Mouse (Mus musculus) bone marrow, adult 2 months (tissue): Measurements from ENCODE around the gene Sys1. TPM values are rescaled to one million over a fixed set of nuclear protein-coding genes. Genes with fewer than 3 reads are reported as not detected.
A peak's percentile ranks its signal among the peaks of the same experiment; 100 is the strongest.

Experiments
- H3K27ac ChIP-seq: fragments of 200-500 bp; 2 replicates; pipeline ENCODE4 v1.5.1; 2012; ENCODE audit warnings: low read depth, mild to moderate bottlenecking, control low read depth, inconsistent platforms, low read length; ENCODE audit not compliant: control insufficient read depth, poor library complexity, insufficient read depth
- H3K4me1 ChIP-seq: fragments of 200-500 bp; 2 replicates; pipeline ENCODE4 v1.6.1; 2011; ENCODE audit warnings: low read length; ENCODE audit not compliant: control insufficient read depth, insufficient read depth
- H3K4me3 ChIP-seq: fragments of 200-500 bp; replicated peaks from 2 replicates; pipeline ENCODE3; 2011; ENCODE audit warnings: mild to moderate bottlenecking, low read depth, low read length, control low read depth; ENCODE audit not compliant: control insufficient read depth
- CTCF ChIP-seq: fragments of 200-500 bp; IDR thresholded peaks from 2 replicates; pipeline ENCODE4 v1.5.1; 2011; ENCODE audit warnings: low read length, control low read depth; ENCODE audit not compliant: control insufficient read depth, insufficient read depth
- POLR2A ChIP-seq: fragments of 200-500 bp; IDR thresholded peaks from 2 replicates; pipeline ENCODE4 v1.6.1; 2011; ENCODE audit warnings: low read depth, mild to moderate bottlenecking, control low read depth, low read length, borderline replicate concordance; ENCODE audit not compliant: control insufficient read depth
- WGBS: fragments of 180-500 bp; shearing (Covaris S2); methylation state at CpG from one replicate; pipeline ENCODE4 v1.1.7; 2018; 5-methylcytosine and 5-hydroxymethylcytosine counted together
- polyA plus RNA-seq: library from polyadenylated mRNA; stranded (reverse); fragments of >200 nt; gene quantifications from 2 replicates; pipeline ENCODE4 v1.2.4, GENCODE M21; 2011; ENCODE audit warnings: low replicate concordance; ENCODE audit not compliant: missing spikeins, insufficient read depth, insufficient read length

The Sys1 gene
- polyA plus RNA-seq = 10.1 and 26.7 TPM in 2 replicates

- Histone ChIP-seq H3K27ac (no peak within 1 kb of the TSS), H3K4me3 (peak within 1 kb of the TSS; percentile 9)
These were observed at the start of gene Sys1 for GRCm38 (mm10) chr2:164456864-164457300. TSS of gene Sys1 (plus strand) at chr2:164456964.

DNA sequence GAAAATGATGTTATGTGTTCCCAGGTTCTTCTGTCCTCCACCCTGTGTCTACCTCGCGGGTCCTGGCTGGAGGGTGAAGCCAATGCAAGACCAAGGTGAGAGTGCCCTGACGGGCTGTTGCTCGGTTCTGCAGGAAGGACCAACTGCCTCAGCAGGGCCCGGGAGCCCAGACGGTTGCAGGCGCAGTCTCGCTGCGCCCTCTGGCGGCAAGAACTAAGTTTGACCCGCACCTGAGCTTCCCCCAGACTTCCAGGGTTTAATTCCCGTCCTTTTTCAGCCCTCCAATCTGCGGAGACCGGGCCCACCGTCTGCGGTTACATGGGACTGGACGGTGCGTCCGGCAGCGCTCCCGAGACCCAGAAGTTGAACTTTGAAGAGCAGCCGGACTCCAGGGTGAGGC, 49.1 kb upstream of the Sys1 start:
- TF ChIP-seq CTCF (peak; percentile 90), POLR2A (no peak)
- Histone ChIP-seq H3K4me1 (no peaks in the 10 kb centered on the region), H3K4me3 (no peak overlapping the region), H3K27ac (no peak overlapping the region)
- 2% methylated on average over 22 of the region's 22 CpGs for WGBS

More at GRCm38 (mm10) chr2:164456864-164457300, at the start of gene Sys1:
- TF ChIP-seq POLR2A (no peak), CTCF (no peak)
- H3K4me1 ChIP-seq = peaks cover 2% of the 10 kb centered on the region; the same call in 1 of the 2 replicates
- 8% methylated on average over 7 of the region's 7 CpGs for WGBS

DNA sequence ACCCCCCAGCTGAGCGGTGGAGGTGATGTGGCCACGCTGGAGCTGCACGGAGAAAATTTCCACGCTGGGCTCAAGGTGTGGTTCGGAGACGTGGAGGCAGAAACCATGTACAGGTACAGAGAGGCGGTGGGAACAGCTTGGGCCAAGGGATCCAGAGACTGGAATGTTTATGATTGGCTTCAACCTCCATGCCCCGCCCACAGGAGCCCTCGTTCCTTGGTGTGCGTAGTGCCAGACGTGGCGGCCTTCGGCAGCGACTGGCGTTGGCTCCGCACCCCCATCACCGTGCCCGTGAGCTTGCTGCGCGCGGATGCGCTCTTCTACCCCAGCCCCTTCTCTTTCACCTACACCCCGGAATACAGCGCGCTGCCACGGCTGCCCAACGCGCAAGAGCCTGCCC, 42.6 kb upstream of the Sys1 start:
- Histone ChIP-seq H3K4me1 (peaks cover 3% of the 10 kb centered on the region), H3K4me3 (no peak overlapping the region), H3K27ac (no peak overlapping the region)
- WGBS = 49% methylated on average over 28 of the region's 28 CpGs
- TF ChIP-seq POLR2A (no peak; the same call in 1 of the 2 replicates), CTCF (no peak)

- TF ChIP-seq CTCF = no peak
- TF ChIP-seq POLR2A = no peak
- Histone ChIP-seq H3K4me3 (peak overlapping the region; percentile 17), H3K4me1 (peaks cover 3% of the 10 kb centered on the region), H3K27ac (no peak overlapping the region)
- 55% methylated on average over 10 of the region's 10 CpGs for WGBS
These were observed 42.2 kb upstream of the Sys1 start for GRCm38 (mm10) chr2:164414581-164414980.

DNA sequence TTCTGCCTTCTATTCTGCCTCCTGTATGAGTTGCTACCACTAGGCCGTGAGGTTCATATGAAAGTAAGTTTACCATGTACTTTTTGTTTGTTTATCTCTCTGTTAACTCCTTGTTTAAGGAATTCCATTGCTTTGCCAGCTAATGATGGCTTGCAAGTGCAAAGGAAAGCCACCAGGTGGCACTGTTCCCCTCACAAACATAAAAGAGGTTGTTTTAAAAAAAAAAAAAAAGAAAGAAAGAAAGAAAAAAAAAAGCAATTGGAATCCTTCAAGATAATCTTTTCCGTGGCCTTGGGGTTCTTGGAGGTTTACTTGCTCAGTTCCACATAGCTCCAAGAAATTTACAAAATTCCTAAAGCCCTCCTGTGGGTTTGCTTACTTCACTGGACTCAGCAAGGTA, 39.6 kb upstream of the Sys1 start:
- Histone ChIP-seq H3K4me1 (peaks cover 3% of the 10 kb centered on the region), H3K27ac (no peak overlapping the region), H3K4me3 (no peak overlapping the region)
- WGBS = 0% methylated on average over 2 of the region's 2 CpGs
- TF ChIP-seq POLR2A (no peak), CTCF (no peak)

GRCm38 (mm10) chr2:164418308-164418875, 38.4 kb upstream of the Sys1 start:
- no peak overlapping the region for H3K27ac ChIP-seq
- no peak overlapping the region for H3K4me3 ChIP-seq
- TF ChIP-seq CTCF = no peak
- TF ChIP-seq POLR2A = no peak
- peaks cover 3% of the 10 kb centered on the region for H3K4me1 ChIP-seq
- 42% methylated on average over 3 of the region's 3 CpGs for WGBS

DNA sequence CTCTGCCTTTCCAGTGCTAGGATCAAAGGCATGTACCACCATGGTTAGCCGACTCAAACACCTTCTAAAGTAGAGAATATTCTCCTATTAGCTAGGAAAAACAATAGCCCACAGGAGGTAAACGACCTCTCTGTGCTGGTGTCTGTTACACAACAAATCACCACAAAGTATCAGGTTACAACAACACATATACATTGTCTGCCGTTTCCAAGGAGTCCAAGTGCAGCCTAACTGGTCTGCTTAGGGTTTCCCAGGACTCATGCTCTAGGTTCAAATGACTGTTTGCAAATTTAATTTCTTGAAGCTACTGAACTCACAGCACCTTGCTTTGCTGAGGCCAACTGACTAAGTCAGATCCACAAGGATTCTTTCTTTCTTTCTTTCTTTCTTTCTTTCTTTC, 37.3 kb upstream of the Sys1 start:
- H3K4me3 ChIP-seq = no peak overlapping the region
- H3K4me1 ChIP-seq = peaks cover 3% of the 10 kb centered on the region
- TF ChIP-seq CTCF = no peak
- TF ChIP-seq POLR2A = no peak
- H3K27ac ChIP-seq = no peak overlapping the region
- WGBS = 37% methylated on average over 3 of the region's 3 CpGs

- Histone ChIP-seq H3K27ac (no peak overlapping the region), H3K4me1 (peaks cover 3% of the 10 kb centered on the region), H3K4me3 (no peak overlapping the region)
- 86% methylated on average over 7 of the region's 7 CpGs for WGBS
- no peak for TF ChIP-seq POLR2A
- TF ChIP-seq CTCF = no peak
These were observed 35.5 kb upstream of the Sys1 start for GRCm38 (mm10) chr2:164421306-164421705.
